Mouse (Mus musculus) spleen, postnatal 10 days (tissue): ENCODE data around the gene Rnf41.

Source experiments
- DNase-seq, 2 experiments: peaks; one replicate each; pipeline ENCODE4 v3.0.0; 2021 to 2022; ENCODE audit warnings: low spot score in 2 of 2

Rnf41 gene

GRCm38 (mm10) chr10:128429052-128429451 is 17.6 kb downstream of the Rnf41 start:
- no peak for DNase-seq

DNA sequence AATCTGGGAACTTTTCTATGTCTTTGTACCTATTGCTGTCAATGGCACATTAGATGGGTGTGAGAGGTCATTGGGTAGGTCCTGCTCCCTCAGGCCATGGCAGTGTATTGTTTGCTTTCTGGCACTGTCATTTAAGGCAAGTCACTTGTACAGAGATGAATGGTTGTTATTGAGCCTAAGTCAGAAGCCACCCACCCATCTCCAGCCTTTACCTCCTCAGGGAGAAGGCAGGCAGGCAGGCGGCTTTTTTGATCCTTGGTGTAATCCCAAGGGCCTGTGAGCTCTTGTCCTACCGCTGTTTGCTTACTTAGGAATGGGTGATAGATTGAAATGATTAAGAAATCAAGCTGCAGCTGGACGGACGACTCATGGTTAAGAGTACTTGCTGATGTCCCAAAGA is 18.0 kb downstream of the Rnf41 start:
- DNase-seq, result no peak

DNA sequence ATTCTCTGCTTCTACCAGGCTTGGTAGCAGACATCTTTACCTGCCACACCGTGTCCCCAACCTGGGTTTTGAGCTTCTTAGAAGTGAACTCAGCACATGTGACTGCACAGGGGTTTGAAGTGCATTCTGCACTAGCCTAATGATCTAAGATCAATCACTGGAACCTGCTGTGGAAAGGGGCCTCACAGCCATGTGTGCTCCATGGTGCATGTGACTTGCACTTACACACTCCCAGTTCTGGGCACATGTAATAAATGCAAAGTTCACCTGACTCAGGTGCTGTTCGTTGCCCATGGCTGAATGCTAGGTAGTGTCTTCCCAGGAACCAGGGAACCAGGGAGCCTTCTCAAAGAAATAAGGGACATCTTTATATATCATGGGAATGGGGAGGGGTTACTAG is 22.0 kb downstream of the Rnf41 start:
- no peak for DNase-seq

DNA sequence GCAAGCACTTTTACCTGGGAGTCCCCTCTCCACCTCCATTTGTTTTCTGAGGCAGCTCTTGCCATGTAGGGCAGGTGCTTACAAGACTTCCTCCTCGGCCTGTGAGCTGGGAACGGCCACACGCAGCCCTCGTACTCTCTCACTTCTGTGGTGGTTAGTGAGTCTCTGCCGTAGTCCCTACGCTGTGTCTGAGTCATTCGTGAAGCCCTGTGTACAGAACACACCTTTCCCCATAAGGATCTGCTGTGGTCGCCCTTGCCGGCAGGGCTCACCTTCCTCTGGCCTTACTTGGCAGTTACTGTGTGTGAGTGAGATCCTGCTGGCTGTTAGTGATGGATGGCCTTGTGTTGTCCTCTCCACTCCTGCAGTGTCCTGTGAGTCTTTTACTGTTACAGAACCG is 23.2 kb downstream of the Rnf41 start:
- DNase-seq, result peak in 1 of 2 experiments; percentile 47

DNA sequence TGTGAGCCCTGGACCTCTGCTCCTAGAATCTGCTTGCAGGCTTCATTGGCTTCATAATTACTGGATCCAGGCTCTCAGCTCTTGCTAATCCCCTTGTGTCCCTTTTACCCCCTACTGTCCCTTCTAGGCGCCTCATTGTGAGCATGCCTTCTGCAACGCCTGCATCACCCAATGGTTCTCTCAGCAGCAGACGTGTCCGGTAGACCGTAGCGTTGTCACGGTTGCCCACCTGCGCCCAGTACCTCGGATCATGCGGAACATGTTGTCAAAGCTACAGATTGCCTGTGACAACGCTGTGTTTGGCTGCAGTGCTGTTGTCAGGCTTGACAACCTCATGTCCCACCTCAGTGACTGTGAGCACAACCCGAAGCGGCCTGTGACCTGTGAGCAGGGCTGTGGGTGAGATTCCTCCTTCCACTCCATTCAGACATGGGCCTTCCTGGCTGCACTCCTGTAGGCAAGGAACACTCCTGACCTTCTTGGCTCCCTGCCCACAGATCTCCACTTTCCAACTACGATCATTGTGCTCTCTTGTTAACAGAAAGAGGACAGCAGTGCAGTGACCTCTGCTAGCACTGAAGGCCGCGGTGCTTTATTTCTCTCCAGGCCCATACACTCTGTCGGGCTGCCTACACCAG is 23.8 kb downstream of the Rnf41 start:
- peak in 1 of 2 experiments; percentile 53 for DNase-seq

DNA sequence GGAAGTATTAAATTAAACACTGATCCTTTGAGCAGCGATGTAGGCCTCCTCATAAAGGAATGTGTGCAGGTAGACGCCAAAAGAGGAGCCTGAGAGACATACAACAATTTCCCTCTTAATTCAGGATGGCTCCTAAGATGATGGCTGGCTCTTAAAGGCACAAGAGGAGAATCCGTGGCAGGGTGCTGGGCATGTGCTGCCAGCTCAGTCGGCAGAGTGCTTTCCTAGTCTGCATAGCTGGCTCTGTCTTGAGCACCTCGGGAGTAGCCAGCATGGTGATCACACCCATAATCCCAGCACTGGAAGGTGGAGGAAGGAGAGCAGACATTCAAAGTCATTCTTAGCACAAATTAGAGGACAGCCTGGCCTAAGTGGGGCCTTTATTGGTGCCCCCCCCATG is 24.4 kb downstream of the Rnf41 start:
- no peak for DNase-seq

DNA sequence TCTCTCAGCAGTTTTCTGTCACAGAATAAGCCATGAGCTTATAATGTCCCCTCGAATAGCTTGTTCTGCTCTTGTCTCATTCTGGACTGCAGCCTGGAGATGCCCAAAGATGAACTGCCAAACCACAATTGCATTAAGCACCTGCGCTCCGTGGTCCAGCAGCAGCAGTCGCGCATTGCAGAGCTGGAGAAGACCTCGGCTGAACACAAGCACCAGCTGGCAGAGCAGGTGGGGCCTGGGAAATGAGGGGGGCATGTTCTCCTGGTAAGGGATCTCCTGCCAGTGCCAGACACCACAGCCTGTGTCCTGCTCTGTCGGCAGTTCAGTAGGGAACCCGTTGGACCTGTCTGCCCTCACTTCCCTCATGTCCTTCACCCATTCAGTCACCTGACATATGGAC is 24.9 kb downstream of the Rnf41 start:
- peak in 1 of 2 experiments; percentile 37 for DNase-seq

GRCm38 (mm10) chr10:128438675-128439279 is 27.3 kb downstream of the Rnf41 start:
- peak; percentile 41 to 65 for DNase-seq

DNA sequence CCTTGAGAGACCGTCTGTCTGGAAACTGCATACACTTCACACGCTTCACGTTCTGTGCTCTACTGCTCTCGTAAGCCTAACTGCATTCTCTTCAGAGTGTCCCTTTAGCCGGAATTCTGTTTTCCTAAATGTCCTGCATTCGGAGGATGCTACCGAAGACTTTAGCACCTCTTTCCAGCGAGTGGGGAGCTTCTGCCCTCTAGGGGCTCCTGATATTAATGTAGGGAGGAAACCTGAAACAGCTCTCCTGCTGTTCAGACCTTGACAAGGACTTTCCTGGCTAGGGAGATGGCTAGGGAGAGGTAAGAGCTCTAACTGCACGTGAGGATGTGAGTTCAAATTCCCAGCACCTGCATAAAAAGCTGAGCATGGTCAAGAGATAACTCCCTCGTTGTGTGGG is 28.9 kb downstream of the Rnf41 start:
- DNase-seq, result no peak

DNA sequence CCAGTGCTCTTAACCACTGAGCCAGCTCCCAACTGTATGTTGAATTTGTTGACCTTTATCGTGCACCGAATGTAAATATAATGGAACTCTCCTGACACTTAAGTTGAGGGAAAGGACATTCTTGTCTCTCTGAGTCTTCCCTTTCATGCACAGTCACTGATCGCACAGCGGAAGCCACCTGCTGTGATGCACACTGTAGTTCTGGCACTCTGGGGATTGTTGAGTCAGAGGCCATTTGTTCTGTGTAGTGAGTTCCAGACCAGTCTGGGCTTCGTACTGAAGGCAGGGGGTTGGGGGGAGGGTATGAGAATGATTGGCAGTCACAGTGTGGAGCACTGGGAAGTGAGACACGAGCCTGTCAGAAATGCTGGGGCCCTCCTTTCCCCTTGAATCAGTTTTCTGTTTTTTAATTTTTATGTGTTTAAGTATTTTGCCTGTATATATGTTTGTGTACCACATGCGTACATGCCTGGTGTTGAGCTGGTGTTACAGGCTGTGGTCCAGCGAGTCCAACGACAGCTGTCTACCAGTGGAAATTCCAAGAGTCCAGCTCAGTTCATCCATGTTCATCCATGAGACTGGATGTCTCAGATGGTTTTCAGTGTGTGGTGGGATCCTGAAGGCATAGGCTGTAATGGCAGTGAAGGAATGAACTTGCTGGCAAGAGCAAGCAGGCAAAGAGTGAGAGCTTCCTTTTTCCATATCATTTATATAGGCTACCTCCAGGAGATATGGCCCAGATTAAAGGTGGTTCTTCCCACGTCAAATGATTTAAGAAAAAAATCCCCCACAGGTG is 30.1 kb downstream of the Rnf41 start:
- no peak for DNase-seq

GRCm38 (mm10) chr10:128442718-128443117 is 31.3 kb downstream of the Rnf41 start:
- no peak for DNase-seq

DNA sequence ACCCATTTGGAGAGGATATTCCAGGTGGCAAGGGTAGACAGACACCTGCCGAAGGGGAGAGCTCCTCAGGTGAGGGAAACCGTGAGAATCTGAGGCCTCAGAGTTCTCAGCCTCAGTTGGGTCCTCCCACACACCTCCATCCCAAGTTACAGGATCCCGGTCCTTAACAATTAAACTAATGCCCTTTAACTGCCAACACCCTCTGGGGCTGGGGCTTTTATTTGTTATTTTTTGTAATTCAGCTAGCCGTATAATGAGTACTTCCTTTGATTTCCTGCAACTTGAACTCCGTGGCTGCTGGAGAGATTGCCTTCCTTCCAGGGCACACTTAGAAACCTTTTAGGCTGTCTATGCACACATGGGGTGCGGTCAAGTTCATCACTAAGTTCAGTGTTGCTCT is 32.9 kb downstream of the Rnf41 start:
- DNase-seq, result no peak

- no peak for DNase-seq
Observed at GRCm38 (mm10) chr10:128445407-128445806, 34.0 kb downstream of the Rnf41 start.

DNA sequence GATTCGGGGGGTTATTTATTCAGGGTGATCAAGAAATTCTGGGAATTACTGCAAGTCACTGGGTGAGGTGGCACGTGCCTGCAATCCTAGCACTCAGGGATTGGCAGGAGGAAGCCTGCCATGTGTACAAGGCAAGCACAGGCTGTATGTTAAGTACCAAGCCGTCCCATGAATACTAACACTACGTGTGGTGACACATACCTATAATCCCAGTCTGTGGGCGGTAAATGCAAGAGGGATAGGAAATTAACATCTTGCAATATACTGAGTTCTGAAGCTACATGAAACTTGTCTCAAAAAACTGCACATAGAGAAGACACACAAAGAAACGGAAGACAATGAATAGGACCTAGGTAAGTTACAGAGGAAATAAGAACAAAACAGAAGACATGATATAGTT is 39.6 kb downstream of the Rnf41 start:
- no peak for DNase-seq

DNA sequence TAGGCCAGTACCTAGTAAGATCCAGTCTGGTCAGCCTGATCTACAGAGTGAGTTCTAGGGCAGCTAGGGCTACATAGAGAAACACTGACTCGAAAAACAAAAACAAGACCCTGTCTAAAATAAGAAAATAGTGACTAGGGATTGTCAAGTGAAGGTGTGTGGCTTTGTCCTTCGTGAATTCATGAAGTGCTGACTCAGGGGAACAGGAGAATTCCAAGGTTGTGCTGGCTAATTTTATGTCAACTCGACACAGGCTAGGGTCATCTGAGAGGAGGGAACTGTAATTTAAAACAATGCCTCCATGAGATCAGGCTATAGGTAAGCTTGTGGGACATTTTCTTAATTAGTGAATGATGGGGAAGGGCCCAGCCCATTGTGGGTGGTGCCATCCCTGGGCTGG is 43.0 kb downstream of the Rnf41 start:
- no peak for DNase-seq

GRCm38 (mm10) chr10:128455280-128455679 is 43.8 kb downstream of the Rnf41 start:
- DNase-seq, result peak in 1 of 2 experiments; percentile 79

- no peak for DNase-seq
Observed at GRCm38 (mm10) chr10:128457676-128458075, 46.2 kb downstream of the Rnf41 start.

GRCm38 (mm10) chr10:128458348-128458718 is 46.9 kb downstream of the Rnf41 start:
- peak; percentile 92 to 97 for DNase-seq

DNA sequence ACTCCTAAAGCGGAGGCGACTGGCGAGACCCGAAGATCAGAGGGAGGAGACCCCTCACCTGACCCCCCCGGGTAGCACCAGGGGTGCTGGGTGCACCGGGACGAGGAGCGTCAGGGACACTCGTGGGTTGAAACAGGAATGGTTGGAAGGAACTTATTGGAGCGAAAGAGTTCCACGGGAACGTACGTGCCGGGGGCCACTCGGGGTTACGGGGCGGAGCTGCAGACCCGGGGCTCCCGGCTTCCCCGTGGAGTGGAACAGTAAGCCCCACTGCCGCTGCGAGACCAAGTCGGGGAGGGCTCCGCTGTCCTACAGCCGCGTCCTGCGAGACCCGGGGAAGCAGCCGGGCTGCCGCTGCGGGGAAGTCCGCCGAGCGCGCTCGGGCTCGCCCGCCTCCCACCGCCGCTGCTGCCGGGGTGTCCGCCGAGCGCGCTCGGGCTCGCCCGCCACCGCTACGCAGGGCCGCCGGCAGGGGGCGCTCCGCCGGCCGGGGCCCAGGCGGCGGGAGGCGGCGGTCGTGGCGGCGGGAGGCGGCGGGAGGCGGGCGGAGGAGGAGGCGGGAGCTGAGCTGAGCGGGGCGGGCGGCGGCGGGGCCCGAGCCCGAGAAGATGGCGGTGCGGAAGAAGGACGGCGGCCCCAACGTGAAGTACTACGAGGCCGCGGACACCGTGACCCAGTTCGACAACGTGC is 47.4 kb downstream of the Rnf41 start, which contains the start of gene Smarcc2:
Gene Smarcc2, plus strand, starts transcription at position 530 of the 690 bp plus-strand sequence.
- DNase-seq, result peak; percentile 87 to 91

DNA sequence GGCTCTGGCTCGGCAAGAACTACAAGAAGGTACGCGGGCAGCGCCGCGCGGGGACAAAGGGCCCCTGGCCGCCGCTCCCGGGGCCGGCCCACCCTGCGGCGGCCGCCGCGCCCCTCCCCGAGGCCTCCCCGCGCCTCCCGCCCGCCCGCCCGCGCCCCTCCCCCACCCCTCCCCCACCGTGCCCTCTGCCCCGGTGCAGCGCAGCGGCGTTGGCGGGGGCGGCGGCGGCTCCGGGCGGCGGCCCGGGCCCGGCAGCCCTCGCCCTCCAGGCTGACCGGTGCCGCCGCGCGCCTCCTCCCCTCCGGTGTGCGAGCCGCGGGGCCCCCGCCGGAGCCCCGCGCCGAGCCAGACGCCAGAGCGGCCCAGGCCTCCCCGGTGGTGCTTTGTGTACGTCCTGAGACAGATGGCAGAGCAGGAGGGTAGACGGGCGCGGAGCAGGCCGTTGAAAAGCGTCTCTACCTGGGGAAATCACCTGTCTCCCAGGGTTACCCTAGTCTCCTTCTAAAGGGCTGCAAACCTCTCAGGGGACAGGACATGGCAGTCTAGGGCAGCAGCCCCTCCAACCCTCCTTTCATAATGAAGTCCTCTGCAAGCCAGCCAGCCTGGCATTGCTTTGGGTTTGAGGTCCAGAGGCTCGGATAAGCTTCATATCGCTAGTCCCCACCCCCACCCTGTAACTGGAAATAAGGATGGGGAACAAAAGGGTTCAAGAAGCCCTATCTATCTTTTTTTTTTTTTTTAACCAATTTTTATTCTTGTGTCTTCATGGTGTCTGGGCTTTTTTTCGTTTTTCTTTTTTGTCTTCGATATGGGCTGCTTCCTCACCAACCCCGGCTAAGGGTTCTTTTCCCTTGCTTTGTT is 48.2 kb downstream of the Rnf41 start:
- peak; percentile 62 to 69 for DNase-seq

DNA sequence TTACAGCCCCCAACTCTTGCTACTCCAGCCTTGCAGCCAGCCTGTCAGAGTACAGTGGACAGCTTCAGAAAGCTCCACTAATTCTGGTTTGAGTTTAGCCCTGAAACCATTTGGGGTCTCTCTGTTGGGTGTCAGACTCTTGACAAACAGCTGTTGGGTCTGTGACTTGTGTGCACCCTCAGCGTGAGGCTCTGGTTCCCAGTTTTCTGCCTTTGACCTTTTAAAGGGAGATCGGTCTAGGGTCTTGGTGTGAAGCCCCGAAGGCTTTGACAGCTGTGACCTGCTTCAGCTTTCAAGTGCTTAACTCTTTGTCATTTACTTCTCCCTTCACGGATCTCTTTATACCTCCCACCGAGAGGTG is 48.8 kb downstream of the Rnf41 start:
- DNase-seq, result no peak
